In the genomic region with DNA sequence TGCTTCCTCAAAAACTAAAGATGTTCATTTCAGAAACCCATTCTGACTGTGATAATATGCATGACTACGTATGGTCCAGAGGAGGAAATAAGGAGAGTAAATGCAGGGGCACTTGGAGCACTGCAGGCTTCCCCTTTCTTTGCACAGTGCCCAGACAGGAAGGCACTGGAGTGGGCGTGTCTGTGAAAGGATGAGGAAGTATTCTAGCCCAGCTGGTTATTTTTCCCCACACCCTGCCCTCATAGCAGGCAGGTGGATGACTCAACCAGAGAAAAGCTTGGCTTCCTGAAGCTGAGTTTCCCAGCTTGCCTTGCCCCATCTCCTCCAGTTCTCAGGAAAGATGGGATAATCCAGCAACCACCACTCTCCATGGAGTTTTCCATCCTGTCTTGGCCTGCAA, we compare ENCODE assay signal across 8 mouse cellular contexts. TPM values are rescaled to one million over a fixed set of nuclear protein-coding genes. Genes with fewer than 3 reads are reported as not detected.
A peak's percentile ranks its signal among the peaks of the same experiment; 100 is the strongest.
DNase-seq lines count a peak whose midpoint lies in the region; TF ChIP-seq lines count a peak whose summit lies in the region.

No protein-coding gene starts in this region.

- H3K27ac ChIP-seq in spleen, adult 2 months (ENCODE audit: insufficient read depth, low read length), result no peak overlapping the region

- no peak overlapping the region for H3K4me3 ChIP-seq in spleen, adult 2 months (ENCODE audit: extremely low read depth, insufficient read depth, insufficient read length)

- H3K27me3 ChIP-seq in spleen, adult 2 months (ENCODE audit: control insufficient read depth, insufficient read depth, low read length), result no peaks in the 10 kb centered on the region

- TF ChIP-seq CTCF in spleen, adult 2 months (IDR thresholded peaks at IDR 0.05; ENCODE audit: extremely low read depth, insufficient read depth, insufficient read length, insufficient replicate concordance), result no peak

- H3K4me1 ChIP-seq in spleen, adult 2 months (ENCODE audit: control insufficient read depth, insufficient read depth, insufficient read length), result peaks cover 14% of the 10 kb centered on the region

- TF ChIP-seq POLR2A in spleen, adult 2 months (IDR thresholded peaks at IDR 0.05; ENCODE audit: low read depth, low read length), result no peak

- H3K36me3 ChIP-seq in spleen, adult 2 months (ENCODE audit: control insufficient read depth, insufficient read depth, low read length), result peaks cover 5% of the 10 kb centered on the region; the same call in 1 of the 2 replicates

- DNase-seq in adrenal gland, adult 2 months, result peak; percentile 32
- no peak for DNase-seq in adrenal gland, postnatal 4 days (ENCODE audit: low spot score in 2 of 2)
- DNase-seq in urinary bladder, postnatal 25 days (ENCODE audit: low spot score), result peak; percentile 32
- no peak for DNase-seq in urinary bladder, adult 2 months (ENCODE audit: low spot score)
- DNase-seq in left cerebral cortex, postnatal 36 days (ENCODE audit: low spot score in 2 of 2), result peak; percentile 28 to 43
- DNase-seq in spleen, adult 2 months (ENCODE audit: low read depth in 1 of 2, low spot score in 2 of 2), result peak; percentile 29 to 46
- DNase-seq in layer of hippocampus, postnatal 14 days (ENCODE audit: low spot score in 2 of 2), result no peak
- DNase-seq in cerebellum, postnatal 10 days, result no peak

- 26% methylated on average over 2 of the region's 2 CpGs for WGBS in spleen, adult 2 months

- intact Hi-C loops in left cerebral cortex, postnatal 36 days (cut with DNase I), result no loop called here

RNA-seq across cellular contexts. Expression of gene Rab11a, which starts 34.6 kb away (rescaled TPM):
- 100 to 1,000 TPM; 230 to 291 TPM for total RNA-seq in adrenal gland, adult 2 months (2021)
- 60.7 and 74.6 TPM in 2 replicates for polyA plus RNA-seq in adrenal gland, adult 2 months (2012; rRNA removed)
- total RNA-seq in adrenal gland, postnatal 4 days (2021), result 100 to 1,000 TPM; 304 to 332 TPM
- 457 and 556 TPM in 2 replicates for polyA plus RNA-seq in urinary bladder, adult 2 months (2012; rRNA removed)
- 100 to 1,000 TPM; 216 to 234 TPM for total RNA-seq in left cerebral cortex, postnatal 36 days (2021)
- 33.1 and 38.4 TPM in 2 replicates for polyA plus RNA-seq in spleen, adult 2 months (2012; rRNA removed)
- 100 to 1,000 TPM; 318 to 321 TPM for total RNA-seq in layer of hippocampus, postnatal 14 days (2021)

Comparison
In these comparisons a context has a peak if more than half of its experiments do, and no peak if none do; other contexts are left out.
1. DNase-seq: peak in adrenal gland, adult 2 months (single experiment), urinary bladder, postnatal 25 days (single experiment), left cerebral cortex, postnatal 36 days (2 of 2) and spleen, adult 2 months (2 of 2); none in adrenal gland, postnatal 4 days (0 of 2), urinary bladder, adult 2 months (single experiment), layer of hippocampus, postnatal 14 days (0 of 2) and cerebellum, postnatal 10 days (0 of 2).